Mouse (Mus musculus) left cerebral cortex, adult 8-10 months (tissue): ENCODE results near the gene Tbc1d21. TPM values are rescaled to one million over a fixed set of nuclear protein-coding genes. Genes with fewer than 3 reads are reported as not detected.

Experiments
- total RNA-seq, 4 experiments: library from RNA; stranded (reverse); gene quantifications; 2 replicates each; pipeline ENCODE4 v1.2.4; 2022

Tbc1d21 gene
- total RNA-seq, 4 experiments from 2014 or later, result not detected

Other genes starting within 250 kb of the Tbc1d21 start
- 10 to 100 TPM; 14.8 to 23.4 (median 18.9) TPM for gene Islr, start 166.1 kb downstream of the Tbc1d21 start, total RNA-seq
- gene Islr2, start 166.1 kb downstream of the Tbc1d21 start, total RNA-seq, result 10 to 100 TPM; 63.9 to 73.8 (median 69.4) TPM
- 10 to 100 TPM; 15.3 to 20.3 (median 17.5) TPM for gene Pml, start 120.7 kb downstream of the Tbc1d21 start, total RNA-seq
- gene Stoml1, start 117.3 kb downstream of the Tbc1d21 start, total RNA-seq, result 10 to 100 TPM; 65.6 to 69.4 (median 67.4) TPM
- 1 to 10 TPM; 1.8 to 3.0 (median 2.3) TPM for gene Loxl1, start 57.3 kb downstream of the Tbc1d21 start, total RNA-seq
- gene Insyn1, start 118.1 kb upstream of the Tbc1d21 start, total RNA-seq, result 100 to 1,000 TPM; 194 to 230 (median 210) TPM
- gene Cd276, start 185.0 kb upstream of the Tbc1d21 start, total RNA-seq, result 1 to 10 TPM; 7.8 to 9.5 (median 8.7) TPM
- gene Nptn, start 211.8 kb upstream of the Tbc1d21 start, total RNA-seq, result 100 to 1,000 TPM; 856 to 995 (median 934) TPM